Mouse (Mus musculus) neural tube, embryonic 11.5 days (tissue): ENCODE measurements at regions not wholly inside any gene's neighbourhood (a gene's known extent, or its start where the extent isn't known, plus 50 kb on each side); places are given as distances from the start of the nearest gene placed in this dataset.

Experiments used
- ATAC-seq: fragments of 200-750 bp; cut with Nextera tagmentation; 2 replicates; pipeline ENCODE4 v1.8.0; 2017; ENCODE audit warnings: moderate number of reproducible peaks, mild to moderate bottlenecking, moderate TSS enrichment, moderate library complexity; ENCODE audit not compliant: insufficient read depth, low FRiP score, low TSS enrichment
- DNase-seq: peaks from one replicate; pipeline ENCODE4 v3.0.0-alpha.2; 2015; ENCODE audit warnings: low spot score
- H3K27ac ChIP-seq: fragments of 300-500 bp; sonication (generic); 2 replicates; pipeline ENCODE4 v1.5.1; 2014; ENCODE audit warnings: low read depth, mild to moderate bottlenecking, low read length
- H3K27me3 ChIP-seq: fragments of 300-500 bp; sonication (generic); 2 replicates; pipeline ENCODE4 v1.6.1; 2014; ENCODE audit warnings: mild to moderate bottlenecking, low read length, mixed read lengths; ENCODE audit not compliant: control insufficient read depth, insufficient read depth
- H3K36me3 ChIP-seq: fragments of 300-500 bp; sonication (generic); 2 replicates; pipeline ENCODE4 v1.6.1; 2014; ENCODE audit warnings: mild to moderate bottlenecking, low read length, moderate library complexity, mixed read lengths; ENCODE audit not compliant: control insufficient read depth, insufficient read depth
- H3K4me1 ChIP-seq: fragments of 300-500 bp; sonication (generic); 2 replicates; pipeline ENCODE4 v1.6.1; 2014; ENCODE audit warnings: low read length, mixed read lengths; ENCODE audit not compliant: control insufficient read depth, insufficient read depth
- H3K4me2 ChIP-seq: fragments of 300-500 bp; sonication (generic); 2 replicates; pipeline ENCODE4 v1.6.1; 2014; ENCODE audit warnings: low read depth, mild to moderate bottlenecking, moderate library complexity
- H3K4me3 ChIP-seq: fragments of 300-500 bp; sonication (generic); 2 replicates; pipeline ENCODE4 v1.5.1; 2014; ENCODE audit warnings: low read depth, low read length
- H3K9ac ChIP-seq: fragments of 300-500 bp; sonication (generic); 2 replicates; pipeline ENCODE4 v1.6.1; 2014; ENCODE audit warnings: mild to moderate bottlenecking, low read length
- H3K9me3 ChIP-seq: fragments of 300-500 bp; sonication (generic); 2 replicates; pipeline ENCODE4 v1.6.1; 2016; ENCODE audit warnings: low read length; ENCODE audit not compliant: control insufficient read depth
- WGBS: fragments of 180-500 bp; shearing (Covaris S2); extraction: QIAGEN DNeasy Blood & Tissue Kit; methylation state at CpG from one replicate; pipeline ENCODE4 v1.1.7; 2014; 5-methylcytosine and 5-hydroxymethylcytosine counted together

DNA sequence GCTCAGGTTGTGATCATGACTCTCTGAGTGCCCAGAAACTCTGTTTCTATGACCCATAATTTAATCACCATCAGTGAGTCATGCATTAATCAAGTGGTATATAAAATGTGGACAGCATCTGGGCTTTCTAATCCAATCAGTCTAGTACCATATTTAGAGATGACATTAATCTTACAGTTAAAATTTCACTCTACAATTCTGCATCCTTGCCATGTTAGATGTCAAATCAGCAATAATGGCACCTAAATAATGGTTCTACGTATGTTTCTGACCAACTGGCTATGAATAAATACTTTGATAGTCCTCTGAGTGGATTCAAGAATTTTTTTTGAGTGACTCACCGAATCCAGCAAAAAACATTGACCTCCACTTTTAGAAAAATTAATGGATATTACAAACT lies 383.0 kb upstream of the Gm12666 start:
- DNase-seq (no peak), ATAC-seq (no peak)
- Histone ChIP-seq H3K36me3 (no peaks in the 10 kb centered on the region), H3K27ac (no peak overlapping the region), H3K9me3 (no peaks in the 10 kb centered on the region), H3K4me2 (no peak overlapping the region), H3K4me1 (no peaks in the 10 kb centered on the region), H3K27me3 (no peaks in the 10 kb centered on the region), H3K9ac (no peak overlapping the region), H3K4me3 (no peak overlapping the region)
- WGBS = 80% methylated on average over 2 of the region's 2 CpGs

DNA sequence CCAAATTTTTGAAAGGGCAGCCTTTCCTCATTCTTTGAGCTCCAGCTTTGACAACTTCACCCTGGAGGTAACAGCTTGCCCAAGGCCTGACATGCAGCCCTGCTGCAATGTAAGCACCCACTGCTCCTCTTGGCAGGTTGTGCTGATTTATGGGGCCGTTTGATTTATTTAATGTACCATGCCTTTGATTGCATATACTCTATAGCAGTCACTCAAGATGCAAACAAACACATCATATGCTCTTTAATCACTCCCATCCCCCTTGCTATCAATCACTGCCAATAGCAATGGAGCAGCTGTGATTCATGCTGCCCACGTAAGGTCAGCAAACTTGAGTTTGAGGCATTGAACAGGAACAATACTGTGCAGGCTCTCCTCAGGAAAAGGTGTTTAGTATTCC lies 373.8 kb upstream of the Gm12666 start:
- Histone ChIP-seq H3K4me2 (no peak overlapping the region), H3K27me3 (no peaks in the 10 kb centered on the region), H3K4me3 (no peak overlapping the region), H3K9ac (no peak overlapping the region), H3K4me1 (0 out of 2 replicates have a peak, but pooled peaks cover 3% of the 10 kb centered on the region), H3K36me3 (no peaks in the 10 kb centered on the region), H3K9me3 (no peaks in the 10 kb centered on the region), H3K27ac (no peak overlapping the region)
- ATAC-seq = peak; percentile 56
- WGBS = 48% methylated on average over 2 of the region's 2 CpGs
- peak; percentile 9 for DNase-seq

DNA sequence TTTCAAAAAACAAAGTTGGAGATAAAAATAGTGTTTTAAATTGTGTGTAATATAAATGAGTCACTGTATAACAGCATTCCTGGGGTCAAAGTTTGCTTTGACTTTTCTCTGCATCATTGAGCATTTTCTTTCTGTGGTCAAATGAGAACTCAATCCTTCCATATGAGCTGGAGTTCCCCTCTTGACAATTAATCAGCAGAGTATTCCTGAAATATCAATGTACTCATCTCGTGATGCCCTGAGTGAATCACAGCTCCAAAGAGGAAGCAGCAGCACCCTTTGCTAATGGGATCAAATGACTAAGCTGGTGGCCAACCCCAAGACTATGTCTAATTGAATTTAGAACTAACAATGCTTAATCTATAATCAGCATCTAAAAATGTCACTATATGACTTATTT lies 363.6 kb upstream of the Gm12666 start:
- H3K9ac ChIP-seq = no peak overlapping the region
- DNase-seq (no peak), ATAC-seq (no peak)
- no peaks in the 10 kb centered on the region for H3K9me3 ChIP-seq
- no peaks in the 10 kb centered on the region for H3K36me3 ChIP-seq
- no peaks in the 10 kb centered on the region for H3K27me3 ChIP-seq
- 68% methylated on average over 1 of the region's 1 CpGs for WGBS
- no peak overlapping the region for H3K27ac ChIP-seq
- H3K4me3 ChIP-seq = no peak overlapping the region
- no peaks in the 10 kb centered on the region for H3K4me1 ChIP-seq
- no peak overlapping the region for H3K4me2 ChIP-seq

DNA sequence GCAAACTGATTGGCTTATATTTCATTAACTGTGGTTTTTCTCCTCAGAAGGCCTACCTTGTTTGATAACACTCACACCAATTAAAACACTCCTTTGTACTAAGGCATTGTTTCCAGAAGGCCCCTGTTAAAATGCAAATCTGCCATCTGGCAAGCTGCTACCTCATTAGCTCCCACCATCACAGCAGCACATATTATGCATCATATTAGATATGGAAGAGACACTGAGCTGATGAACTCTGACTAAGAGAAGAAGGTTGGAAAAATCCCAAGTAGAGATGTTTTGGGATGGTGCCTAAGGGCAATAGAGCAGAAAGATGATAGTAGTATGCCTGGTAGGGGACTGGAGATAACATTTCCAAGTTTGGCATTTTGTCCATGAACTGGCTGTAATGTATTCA lies 350.5 kb upstream of the Gm12666 start:
- Histone ChIP-seq H3K4me2 (no peak overlapping the region), H3K27ac (no peak overlapping the region), H3K9ac (no peak overlapping the region), H3K4me3 (no peak overlapping the region), H3K36me3 (no peaks in the 10 kb centered on the region), H3K4me1 (no peaks in the 10 kb centered on the region), H3K9me3 (no peaks in the 10 kb centered on the region), H3K27me3 (no peaks in the 10 kb centered on the region)
- DNase-seq = no peak
- ATAC-seq = peak; percentile 69; the same call in 1 of the 2 replicates

DNA sequence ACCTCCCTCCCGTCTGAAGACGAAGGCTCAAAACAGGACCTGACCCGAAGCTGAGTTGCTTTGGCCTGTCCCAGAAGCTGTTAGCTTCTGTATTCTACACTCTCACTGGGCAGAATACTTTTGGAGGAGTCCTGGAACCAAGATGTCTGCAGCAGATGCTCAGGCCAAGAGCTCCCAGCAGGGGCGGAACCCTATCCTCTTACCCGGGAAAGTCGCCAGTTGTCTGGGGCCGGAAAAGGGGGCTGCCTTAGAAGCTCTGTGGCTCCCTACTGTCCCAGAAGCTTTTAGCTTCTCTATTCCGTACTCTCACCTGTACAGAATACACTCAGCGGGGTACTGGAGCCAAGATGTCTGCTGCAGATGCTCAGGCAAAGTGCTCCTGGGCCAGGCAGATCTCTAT lies 346.7 kb upstream of the Gm12666 start:
- H3K4me1 ChIP-seq = no peaks in the 10 kb centered on the region
- H3K27ac ChIP-seq = no peak overlapping the region
- DNase-seq = no peak
- H3K4me3 ChIP-seq = no peak overlapping the region
- no peak overlapping the region for H3K4me2 ChIP-seq
- WGBS = 94% methylated on average over 9 of the region's 9 CpGs
- H3K9me3 ChIP-seq = no peaks in the 10 kb centered on the region
- H3K36me3 ChIP-seq = no peaks in the 10 kb centered on the region
- no peak overlapping the region for H3K9ac ChIP-seq
- no peak for ATAC-seq
- no peaks in the 10 kb centered on the region for H3K27me3 ChIP-seq

DNA sequence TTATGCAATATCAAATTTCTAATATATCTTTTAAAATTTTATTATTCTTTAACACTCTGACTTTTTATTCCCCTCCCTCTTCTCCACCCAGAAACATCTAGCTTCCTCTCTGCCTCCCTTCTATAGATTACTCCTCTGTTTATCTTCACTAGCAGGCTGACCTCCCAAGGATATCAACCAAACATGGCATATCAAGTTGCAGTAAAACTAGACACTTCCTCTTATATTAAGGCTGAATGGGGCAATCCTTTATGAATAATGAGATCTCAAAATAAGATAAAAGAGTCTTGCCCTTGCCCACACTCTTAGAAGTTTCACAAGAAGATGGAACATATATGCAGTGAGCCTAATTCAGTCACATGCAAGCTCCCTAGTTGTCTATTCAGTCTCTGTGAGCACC lies 310.5 kb upstream of the Gm12666 start:
- DNase-seq (no peak), ATAC-seq (no peak)
- H3K4me3 ChIP-seq = no peak overlapping the region
- no peaks in the 10 kb centered on the region for H3K36me3 ChIP-seq
- H3K9me3 ChIP-seq = no peaks in the 10 kb centered on the region
- no peak overlapping the region for H3K4me2 ChIP-seq
- no peak overlapping the region for H3K27ac ChIP-seq
- no peak overlapping the region for H3K9ac ChIP-seq
- no peaks in the 10 kb centered on the region for H3K27me3 ChIP-seq
- H3K4me1 ChIP-seq = no peaks in the 10 kb centered on the region

DNA sequence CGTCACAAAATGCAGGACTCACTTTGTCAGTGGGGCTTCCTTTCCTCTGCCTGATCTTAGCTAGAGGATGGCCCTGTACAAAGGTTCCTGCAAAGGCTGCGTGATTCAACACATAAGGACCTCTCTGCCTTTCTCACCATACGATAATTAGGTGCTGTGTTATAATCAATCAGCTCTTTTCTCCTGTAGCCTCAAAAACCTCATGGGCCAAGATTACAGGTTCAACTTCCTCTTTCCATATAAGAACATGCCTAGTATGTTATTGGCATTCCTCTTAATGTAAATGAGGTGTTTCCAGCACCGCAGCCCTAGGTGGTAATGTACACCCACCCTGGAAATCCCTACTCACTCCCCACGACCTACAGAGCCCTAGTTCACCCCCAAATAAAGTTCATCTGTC lies 308.6 kb upstream of the Gm12666 start:
- Histone ChIP-seq H3K9me3 (no peaks in the 10 kb centered on the region), H3K4me3 (no peak overlapping the region), H3K27me3 (no peaks in the 10 kb centered on the region), H3K27ac (no peak overlapping the region), H3K4me1 (no peaks in the 10 kb centered on the region), H3K4me2 (no peak overlapping the region), H3K36me3 (no peaks in the 10 kb centered on the region), H3K9ac (no peak overlapping the region)
- 76% methylated on average over 5 of the region's 5 CpGs for WGBS
- DNase-seq (no peak), ATAC-seq (no peak)

DNA sequence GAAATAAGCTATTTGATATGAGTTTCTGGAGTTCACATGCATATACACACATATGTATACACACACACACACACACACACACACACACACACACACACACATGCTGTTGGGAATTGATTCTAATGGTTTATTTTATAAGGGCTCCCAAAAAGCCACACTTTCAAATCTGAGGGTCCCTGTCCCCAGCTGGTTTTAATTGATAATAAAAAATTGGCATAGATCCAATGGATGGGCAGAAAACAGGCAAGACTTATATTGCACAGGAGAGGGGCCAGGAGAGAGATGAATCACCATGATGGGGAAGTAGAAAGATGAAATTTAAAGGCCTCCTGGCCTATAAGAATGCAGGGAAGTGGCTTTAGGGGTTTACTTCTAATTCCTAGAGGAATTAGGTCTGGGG lies 295.1 kb upstream of the Gm12666 start:
- no peaks in the 10 kb centered on the region for H3K27me3 ChIP-seq
- no peaks in the 10 kb centered on the region for H3K36me3 ChIP-seq
- H3K4me1 ChIP-seq = no peaks in the 10 kb centered on the region
- ATAC-seq (no peak), DNase-seq (no peak)
- no peak overlapping the region for H3K27ac ChIP-seq
- H3K9me3 ChIP-seq = no peaks in the 10 kb centered on the region
- H3K9ac ChIP-seq = no peak overlapping the region
- no peak overlapping the region for H3K4me2 ChIP-seq
- H3K4me3 ChIP-seq = no peak overlapping the region

DNA sequence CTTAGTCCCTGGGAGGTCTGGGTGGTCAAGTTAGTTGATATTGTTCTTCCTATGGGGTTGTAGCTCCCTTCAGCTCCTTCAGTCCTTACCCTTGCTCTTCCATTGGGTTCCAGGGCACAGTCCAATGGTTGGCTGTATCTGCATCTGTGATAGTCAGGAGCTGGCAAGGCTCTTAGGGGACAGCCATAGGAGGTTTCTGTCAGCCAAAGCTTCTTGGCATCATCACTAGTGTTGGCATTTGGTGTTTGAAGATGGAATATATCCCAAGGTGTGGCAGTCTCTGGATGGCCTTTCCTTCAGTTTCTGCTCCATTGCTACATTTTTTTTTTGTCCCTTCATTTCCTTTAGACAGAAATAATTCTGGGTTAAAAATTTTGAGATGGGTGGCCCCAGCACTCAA lies 266.6 kb upstream of the Gm12666 start:
- no peaks in the 10 kb centered on the region for H3K36me3 ChIP-seq
- DNase-seq (no peak), ATAC-seq (no peak)
- no peak overlapping the region for H3K4me2 ChIP-seq
- H3K27me3 ChIP-seq = no peaks in the 10 kb centered on the region
- H3K9ac ChIP-seq = no peak overlapping the region
- no peak overlapping the region for H3K27ac ChIP-seq
- no peaks in the 10 kb centered on the region for H3K9me3 ChIP-seq
- H3K4me3 ChIP-seq = no peak overlapping the region
- H3K4me1 ChIP-seq = no peaks in the 10 kb centered on the region
